Mouse (Mus musculus) spleen, adult 2 months (tissue): ENCODE data around the gene Adgrg5. TPM values are rescaled to one million over a fixed set of nuclear protein-coding genes. Genes with fewer than 3 reads are reported as not detected.
A peak's percentile ranks its signal among the peaks of the same experiment; 100 is the strongest.

ENCODE experiments used
- DNase-seq, 2 experiments: peaks; one replicate each; pipeline versions ENCODE4 v3.0.0 to v3.0.0-alpha.2; 2012 to 2021; ENCODE audit warnings: low spot score in 2 of 2, low read depth in 1 of 2
- H3K27ac ChIP-seq: fragments of 200-500 bp; 2 replicates; pipeline ENCODE4 v1.5.1; 2012; ENCODE audit warnings: low read length, inconsistent platforms; ENCODE audit not compliant: insufficient read depth
- H3K27me3 ChIP-seq: fragments of 200-500 bp; 2 replicates; pipeline ENCODE4 v1.6.1; 2012; ENCODE audit warnings: mild to moderate bottlenecking, moderate library complexity, low read length, inconsistent platforms; ENCODE audit not compliant: control insufficient read depth, insufficient read depth
- H3K36me3 ChIP-seq: fragments of 200-500 bp; 2 replicates; pipeline ENCODE4 v1.6.1; 2012; ENCODE audit warnings: mild to moderate bottlenecking, low read length, inconsistent platforms; ENCODE audit not compliant: control insufficient read depth, insufficient read depth
- H3K4me1 ChIP-seq: fragments of 200-500 bp; 2 replicates; pipeline ENCODE4 v1.6.1; 2011; ENCODE audit warnings: inconsistent platforms; ENCODE audit not compliant: control insufficient read depth, insufficient read depth, insufficient read length
- H3K4me3 ChIP-seq: fragments of 200-500 bp; 2 replicates; pipeline ENCODE4 v1.5.1; 2011; ENCODE audit warnings: mild to moderate bottlenecking, inconsistent platforms; ENCODE audit not compliant: insufficient read depth, insufficient read length; ENCODE audit errors: extremely low read depth
- CTCF ChIP-seq: fragments of 200-500 bp; IDR thresholded peaks from 2 replicates; pipeline ENCODE4 v1.5.1; 2011; ENCODE audit warnings: mild to moderate bottlenecking, inconsistent platforms; ENCODE audit not compliant: insufficient read depth, insufficient read length, insufficient replicate concordance; ENCODE audit errors: extremely low read depth
- POLR2A ChIP-seq: fragments of 200-500 bp; IDR thresholded peaks from 2 replicates; pipeline ENCODE4 v1.6.1; 2011; ENCODE audit warnings: low read depth, low read length, inconsistent platforms
- WGBS: fragments of 180-500 bp; shearing (Covaris S2); methylation state at CpG from one replicate; pipeline ENCODE4 v1.1.7; 2018; 5-methylcytosine and 5-hydroxymethylcytosine counted together
- polyA plus RNA-seq: library from polyadenylated mRNA; depleted of rRNA; stranded (reverse); fragments of >200 nt; gene quantifications from 2 replicates; pipeline ENCODE4 v1.2.3, GENCODE M21; 2012

The Adgrg5 gene
- polyA plus RNA-seq, 1 experiment: 36.0 TPM

DNA sequence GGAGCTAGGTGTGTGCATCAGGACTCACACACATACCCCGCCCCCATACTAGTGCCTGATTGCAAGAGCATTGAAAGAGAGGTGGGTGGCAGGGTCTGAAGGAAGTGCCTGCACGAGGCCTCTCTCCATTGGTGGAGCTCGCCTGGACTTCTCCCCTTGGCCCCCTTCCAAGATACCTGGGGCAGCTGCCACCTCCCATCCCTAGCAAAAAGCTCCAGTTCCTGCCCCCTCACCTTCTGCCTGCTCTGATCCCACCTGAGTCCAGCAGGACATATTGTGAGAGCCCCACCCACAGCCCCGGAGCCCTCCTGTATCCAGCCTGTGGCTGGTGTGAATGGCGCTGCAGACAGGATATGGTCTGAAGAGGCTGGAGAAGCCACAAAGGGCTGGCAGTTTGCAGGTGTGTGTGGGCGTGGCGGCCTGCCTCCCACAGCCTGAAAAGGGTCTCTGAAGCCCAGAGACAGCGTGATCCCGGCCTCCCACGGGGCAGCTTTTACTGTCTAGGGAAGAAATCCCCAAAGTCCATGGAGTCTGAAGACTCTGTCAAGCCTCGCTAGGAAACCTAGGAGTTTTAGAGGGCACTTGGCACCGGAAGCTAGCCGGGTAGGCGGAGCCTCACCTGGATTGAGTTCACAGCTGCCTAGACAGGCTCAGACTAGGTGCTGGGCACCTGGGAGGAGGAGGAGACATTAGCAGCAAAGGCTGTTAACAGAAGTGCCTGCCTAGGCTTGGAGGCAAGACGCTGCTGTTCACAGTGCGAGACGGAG, 53.3 kb downstream of the Adgrg5 start:
- H3K27ac ChIP-seq: no peak overlapping the region
- peaks cover 1% of the 10 kb centered on the region; the same call in 1 of the 2 replicates for H3K27me3 ChIP-seq
- no peak for DNase-seq
- TF ChIP-seq POLR2A: no peak
- TF ChIP-seq CTCF: no peak
- no peaks in the 10 kb centered on the region for H3K36me3 ChIP-seq
- 8% methylated on average over 17 of the region's 17 CpGs for WGBS
- peak overlapping the region; percentile 36; the same call in 1 of the 2 replicates for H3K4me3 ChIP-seq
- peaks cover 13% of the 10 kb centered on the region; the same call in 1 of the 2 replicates for H3K4me1 ChIP-seq

DNA sequence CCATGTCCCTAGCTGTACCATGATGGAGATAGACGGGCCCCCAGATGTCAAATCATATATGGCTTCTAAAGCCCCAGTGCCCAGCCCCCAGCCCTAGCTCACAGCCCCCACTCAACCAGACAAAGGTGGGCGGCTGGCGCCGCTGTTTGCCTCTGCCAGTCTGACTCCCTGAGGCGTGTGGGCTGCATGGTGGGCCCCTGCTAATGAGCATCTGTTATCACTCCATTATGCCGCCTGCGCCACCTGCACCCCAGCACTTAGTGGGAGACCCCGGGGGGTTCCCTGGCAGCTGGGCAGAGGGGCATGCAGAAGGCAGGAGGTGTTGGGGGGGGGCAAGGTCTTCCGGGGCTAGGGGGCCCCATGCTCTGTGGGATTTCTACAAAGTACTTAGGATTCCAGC, 54.6 kb downstream of the Adgrg5 start:
- peaks cover 1% of the 10 kb centered on the region; the same call in 1 of the 2 replicates for H3K27me3 ChIP-seq
- H3K4me3 ChIP-seq: no peak overlapping the region
- H3K27ac ChIP-seq: no peak overlapping the region
- TF ChIP-seq POLR2A (no peak), CTCF (no peak)
- peaks cover 13% of the 10 kb centered on the region; the same call in 1 of the 2 replicates for H3K4me1 ChIP-seq
- no peaks in the 10 kb centered on the region for H3K36me3 ChIP-seq
- 10% methylated on average over 9 of the region's 9 CpGs for WGBS
- no peak for DNase-seq

DNA sequence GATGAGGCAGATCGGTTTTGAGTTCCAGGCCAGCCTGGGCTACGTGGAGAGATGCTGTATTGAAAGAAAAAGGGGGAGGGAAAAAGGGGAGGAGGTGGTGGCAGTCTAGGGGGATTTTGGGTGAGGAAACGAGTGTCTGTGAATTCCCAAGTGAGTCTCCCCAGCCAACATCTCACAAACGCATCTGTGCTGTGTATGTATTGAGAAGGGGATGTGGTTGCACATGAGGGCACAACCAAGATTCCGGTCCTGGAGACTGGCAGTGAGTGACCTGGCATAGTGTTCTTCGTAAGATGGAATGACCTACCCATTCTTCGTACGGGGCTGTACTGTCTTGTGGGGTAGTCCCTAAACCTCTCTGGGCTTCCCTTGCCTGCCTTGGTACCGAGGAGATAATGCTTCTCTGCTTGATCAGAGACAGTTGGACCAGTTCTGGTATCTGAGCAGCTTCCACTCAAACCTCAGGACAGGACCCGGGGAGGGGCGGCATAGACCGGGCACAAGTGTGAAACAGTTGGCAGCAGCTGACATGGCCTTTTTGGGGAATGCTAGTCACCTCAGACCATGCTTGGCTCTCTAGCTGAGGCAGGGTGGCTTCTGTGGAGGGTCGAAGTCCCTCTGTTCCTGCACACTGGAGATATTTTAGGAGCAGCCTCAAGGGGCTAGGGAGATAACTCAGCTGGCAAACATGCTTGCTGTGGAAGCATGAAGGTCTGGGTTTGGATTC, 55.3 kb downstream of the Adgrg5 start:
- Histone ChIP-seq H3K36me3 (no peaks in the 10 kb centered on the region), H3K27me3 (peaks cover 1% of the 10 kb centered on the region; the same call in 1 of the 2 replicates), H3K27ac (no peak overlapping the region), H3K4me3 (no peak overlapping the region), H3K4me1 (peaks cover 15% of the 10 kb centered on the region; the same call in 1 of the 2 replicates)
- TF ChIP-seq CTCF (no peak), POLR2A (no peak)
- 13% methylated on average over 13 of the region's 13 CpGs for WGBS
- DNase-seq: no peak

DNA sequence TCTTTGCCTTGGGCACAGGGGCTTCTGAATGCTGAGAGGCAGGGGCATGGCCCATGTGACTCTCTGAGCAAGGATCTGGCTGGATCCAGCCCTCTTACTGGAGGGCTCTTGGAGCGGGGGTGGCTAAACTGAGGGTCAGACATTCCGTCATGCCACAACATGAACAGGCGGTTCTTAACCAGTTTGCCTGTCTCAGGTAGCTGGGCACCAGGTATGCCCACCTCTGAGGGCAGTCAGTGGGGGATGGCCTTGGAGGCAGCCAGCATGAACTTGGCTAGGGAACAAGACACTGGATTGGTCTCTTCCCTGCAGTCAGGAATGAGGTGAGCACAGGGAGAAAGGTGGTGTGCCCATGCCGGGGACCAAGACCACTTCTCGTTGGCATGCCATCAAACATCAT, 56.7 kb downstream of the Adgrg5 start:
- Histone ChIP-seq H3K27ac (no peak overlapping the region), H3K4me1 (peaks cover 19% of the 10 kb centered on the region; the same call in 1 of the 2 replicates), H3K4me3 (no peak overlapping the region), H3K36me3 (no peaks in the 10 kb centered on the region), H3K27me3 (peaks cover 1% of the 10 kb centered on the region; the same call in 1 of the 2 replicates)
- WGBS: 73% methylated on average over 5 of the region's 5 CpGs
- no peak for TF ChIP-seq POLR2A
- no peak for TF ChIP-seq CTCF
- no peak for DNase-seq

DNA sequence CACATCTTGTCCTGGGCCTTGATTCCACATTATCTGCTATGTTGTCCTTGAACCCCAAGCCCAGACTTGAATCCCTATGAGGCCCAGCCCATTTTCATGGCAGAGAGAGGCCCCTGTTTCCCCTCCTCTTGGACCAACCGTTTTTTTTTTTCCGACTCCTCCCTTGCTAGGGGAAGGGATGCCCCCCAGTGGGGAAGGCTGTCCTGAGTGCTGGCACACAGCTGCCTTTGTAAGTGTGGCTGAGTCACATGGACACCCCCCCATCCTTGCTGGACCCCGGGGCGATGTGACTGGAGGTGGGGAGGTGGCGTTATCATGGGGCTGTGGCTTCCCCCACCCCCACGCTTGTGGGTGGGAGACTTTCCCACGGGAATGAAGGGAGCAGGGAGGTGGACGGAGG, 57.5 kb downstream of the Adgrg5 start:
- Histone ChIP-seq H3K27ac (no peak overlapping the region), H3K27me3 (peaks cover 1% of the 10 kb centered on the region; the same call in 1 of the 2 replicates), H3K36me3 (no peaks in the 10 kb centered on the region), H3K4me1 (peaks cover 19% of the 10 kb centered on the region; the same call in 1 of the 2 replicates), H3K4me3 (no peak overlapping the region)
- DNase-seq: no peak
- no peak for TF ChIP-seq CTCF
- no peak for TF ChIP-seq POLR2A
- WGBS: 35% methylated on average over 8 of the region's 8 CpGs

DNA sequence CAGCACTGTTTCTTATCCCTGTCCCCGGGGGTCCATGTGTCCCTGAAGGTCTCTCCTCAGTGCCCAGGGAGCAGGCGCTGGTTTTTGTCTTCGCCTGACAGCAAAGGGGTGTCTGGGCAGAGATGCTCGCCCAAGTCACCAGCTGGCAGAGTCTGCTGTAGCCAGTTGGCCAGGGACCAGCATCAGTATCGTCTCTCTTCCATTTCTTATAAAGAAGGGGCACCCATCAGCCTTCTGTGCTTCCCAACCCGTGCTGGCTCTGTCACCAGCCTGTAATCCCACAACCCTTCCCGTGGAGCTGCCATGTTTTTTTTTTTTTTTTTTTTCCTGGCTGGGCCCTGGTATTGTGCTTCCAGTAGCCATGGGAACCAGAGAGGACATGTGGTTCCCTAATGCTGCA, 58.4 kb downstream of the Adgrg5 start:
- peaks cover 24% of the 10 kb centered on the region; the same call in 1 of the 2 replicates for H3K4me1 ChIP-seq
- no peak overlapping the region for H3K27ac ChIP-seq

More for the DNA sequence above, 58.4 kb downstream of the Adgrg5 start:
- DNase-seq: no peak
- 54% methylated on average over 7 of the region's 7 CpGs for WGBS
- Histone ChIP-seq H3K36me3 (no peaks in the 10 kb centered on the region), H3K27me3 (peaks cover 1% of the 10 kb centered on the region; the same call in 1 of the 2 replicates), H3K4me3 (no peak overlapping the region)
- TF ChIP-seq CTCF: no peak
- no peak for TF ChIP-seq POLR2A
